Mouse (Mus musculus) brain, embryonic 18.5 days (tissue): ENCODE data around the gene H1f0.

Experiments
- DNase-seq: peaks from one replicate; pipeline ENCODE4 v3.0.0-alpha.2; 2012; ENCODE audit warnings: low read depth, low spot score

The H1f0 gene

DNA sequence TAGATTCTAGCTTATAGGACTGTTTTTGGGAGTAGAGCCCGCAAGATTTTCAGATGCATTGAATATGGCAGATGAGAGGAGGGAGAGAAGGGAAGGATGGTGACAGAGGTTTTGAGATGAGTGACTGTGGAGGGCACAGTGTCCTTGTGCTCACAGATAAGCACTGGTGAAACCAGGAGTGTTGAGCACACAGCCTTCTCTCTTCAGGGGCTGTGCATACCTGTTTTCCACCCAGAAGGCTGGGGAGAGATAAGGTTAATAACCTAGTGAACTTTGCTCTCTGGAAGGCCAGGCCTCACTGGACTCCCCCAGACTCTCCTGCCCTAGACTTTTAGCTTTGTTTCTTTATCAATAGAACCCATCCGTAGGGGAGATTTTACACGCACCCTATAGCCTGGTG lies 40.2 kb downstream of the H1f0 start:
- DNase-seq, result no peak

DNA sequence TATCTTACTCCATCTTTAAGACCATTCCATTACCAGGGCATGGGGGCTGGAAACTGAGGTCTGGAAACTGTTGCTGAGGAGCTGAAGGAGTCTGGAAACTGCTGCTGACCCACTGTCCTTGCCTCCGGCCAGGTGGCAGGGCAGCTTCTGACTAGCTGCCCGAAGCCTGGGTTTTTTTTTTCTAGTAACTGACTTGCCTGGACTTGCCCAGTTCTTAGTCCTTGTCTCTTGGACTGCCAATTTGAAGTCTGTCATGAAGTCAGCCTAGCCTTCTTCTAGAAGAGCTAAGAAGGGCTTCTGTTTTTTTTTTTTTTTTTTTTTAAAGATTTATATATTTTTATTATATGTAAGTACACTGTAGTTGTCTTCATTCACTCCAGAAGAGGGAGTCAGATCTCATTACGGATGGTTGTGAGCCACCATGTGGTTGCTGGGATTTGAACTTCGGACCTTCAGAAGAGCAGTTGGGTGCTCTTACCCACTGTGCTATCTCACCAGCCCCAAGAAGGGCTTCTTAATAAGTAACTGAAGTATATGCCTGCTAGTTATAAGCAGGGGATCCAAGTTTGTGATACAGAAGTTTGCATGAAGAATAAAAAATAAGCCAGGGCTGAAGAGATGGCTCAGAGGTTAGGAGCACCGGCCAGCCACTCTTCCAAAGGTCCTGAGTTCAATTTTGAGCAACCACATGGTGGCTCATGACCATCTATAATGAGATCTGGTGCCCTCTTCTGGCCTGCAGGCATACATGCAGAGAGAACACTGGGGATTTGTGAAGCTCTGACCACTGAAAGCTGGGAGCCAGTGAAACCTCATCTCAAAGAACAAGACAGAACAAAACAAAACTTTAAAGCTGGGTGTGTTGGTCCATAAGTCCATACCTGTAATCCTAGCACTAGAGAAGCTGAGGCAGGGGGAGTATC lies 43.1 kb downstream of the H1f0 start:
- DNase-seq, result no peak

DNA sequence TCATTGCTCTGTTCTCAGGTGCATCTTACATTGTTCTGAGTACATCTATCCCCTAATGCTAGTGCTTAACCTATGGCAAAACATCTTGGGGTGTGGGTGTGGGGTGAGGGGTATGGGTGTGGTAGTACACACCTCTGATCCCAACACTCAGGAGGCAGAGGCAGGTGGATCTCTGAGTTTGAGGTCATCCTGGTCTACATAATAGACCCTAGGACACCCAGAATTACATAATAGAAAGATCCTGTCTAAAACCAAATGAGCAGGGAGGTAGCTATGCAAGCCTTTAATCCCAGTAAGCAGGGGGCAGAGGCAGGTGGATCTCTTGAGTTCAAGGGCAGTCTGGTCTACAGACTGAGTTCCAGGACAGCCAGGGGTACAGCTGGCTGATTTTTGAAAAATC lies 45.5 kb downstream of the H1f0 start:
- DNase-seq, result no peak

DNA sequence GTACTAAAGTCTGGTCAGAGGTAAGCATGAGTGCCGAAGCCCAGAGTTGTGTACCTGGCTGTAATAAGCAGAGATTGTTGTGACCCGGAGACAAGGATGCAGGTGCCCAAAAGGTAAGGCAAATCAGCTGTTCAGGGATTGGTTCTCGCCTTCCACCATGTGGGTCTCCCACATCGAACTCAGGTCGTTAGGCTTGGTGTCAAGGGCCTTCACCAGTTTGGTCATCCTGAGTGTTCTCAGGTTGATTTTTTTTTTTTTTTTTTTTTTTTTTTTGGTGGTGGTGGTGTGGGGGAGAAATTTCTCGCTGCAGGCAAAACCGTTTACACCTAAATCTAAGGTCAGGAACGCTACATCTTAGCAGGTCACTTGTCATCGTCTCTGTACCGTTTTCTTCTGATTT lies 46.2 kb downstream of the H1f0 start:
- no peak for DNase-seq

DNA sequence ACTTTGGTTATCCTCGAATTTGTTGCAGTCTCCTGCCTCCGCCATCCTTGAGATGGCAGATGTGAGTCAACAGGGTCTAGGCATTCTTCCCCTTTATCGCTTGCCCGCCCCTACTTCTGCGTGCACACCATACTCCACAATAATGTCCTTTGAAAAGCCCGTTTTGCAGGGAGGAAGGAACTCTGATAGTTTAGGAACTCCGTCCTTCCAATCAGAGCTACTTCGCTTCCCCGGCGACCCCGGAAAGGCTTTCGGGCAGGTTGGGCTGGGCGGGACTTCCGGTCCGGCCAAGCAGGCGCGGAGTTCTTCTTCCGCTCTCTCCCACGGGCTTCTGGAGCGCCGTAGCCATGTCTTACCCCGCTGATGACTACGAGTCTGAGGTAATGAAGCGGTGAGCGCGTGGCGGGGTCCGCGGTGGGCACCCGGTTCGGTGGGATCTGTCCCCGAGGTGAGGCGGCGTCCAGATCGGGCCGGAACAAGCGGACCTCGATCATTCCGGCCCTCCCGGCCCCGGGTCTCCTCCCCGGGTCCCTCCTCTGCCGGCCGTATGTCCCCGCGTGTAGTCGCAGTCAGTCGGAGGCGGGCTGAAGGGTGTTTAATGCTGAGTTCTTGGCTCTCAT lies 46.8 kb downstream of the H1f0 start, which contains the start of gene Eif3l:
TSS of gene Eif3l (plus strand) at position 267 of the 620 bp plus-strand sequence.
- peak; percentile 77 for DNase-seq

DNA sequence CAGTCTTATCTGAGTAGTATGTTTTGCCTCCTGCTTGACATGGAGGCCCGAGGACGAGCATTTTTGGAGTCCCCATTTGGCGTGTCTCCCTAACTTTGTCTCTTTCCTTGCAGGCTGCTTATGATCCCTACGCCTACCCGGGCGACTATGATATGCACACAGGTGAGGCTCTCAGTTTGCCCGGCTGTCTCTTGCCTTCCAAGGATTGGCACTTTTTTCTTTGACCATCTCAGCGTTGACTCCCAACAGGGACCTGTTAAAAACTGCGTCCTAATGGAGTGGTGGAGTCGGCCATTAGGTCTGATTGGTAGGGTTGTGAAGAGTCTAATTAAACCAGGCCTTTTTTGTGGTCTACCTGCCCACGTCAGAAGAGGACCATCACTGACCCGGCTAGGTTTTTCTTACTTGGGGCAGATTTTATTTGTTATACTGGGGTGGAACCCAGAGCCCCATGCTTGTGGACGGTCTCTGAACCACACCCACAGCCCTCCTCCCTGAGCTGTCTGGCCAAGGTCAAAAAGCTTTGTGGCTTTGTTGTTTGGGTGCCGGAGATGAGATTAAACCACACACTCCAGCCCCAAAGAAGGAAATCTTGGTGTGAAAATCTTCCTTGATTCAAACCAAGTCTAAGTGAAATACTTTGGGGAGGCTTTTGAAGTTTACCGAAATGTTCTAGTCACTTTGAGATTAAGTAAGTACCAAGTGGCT lies 47.6 kb downstream of the H1f0 start:
- DNase-seq, result no peak

DNA sequence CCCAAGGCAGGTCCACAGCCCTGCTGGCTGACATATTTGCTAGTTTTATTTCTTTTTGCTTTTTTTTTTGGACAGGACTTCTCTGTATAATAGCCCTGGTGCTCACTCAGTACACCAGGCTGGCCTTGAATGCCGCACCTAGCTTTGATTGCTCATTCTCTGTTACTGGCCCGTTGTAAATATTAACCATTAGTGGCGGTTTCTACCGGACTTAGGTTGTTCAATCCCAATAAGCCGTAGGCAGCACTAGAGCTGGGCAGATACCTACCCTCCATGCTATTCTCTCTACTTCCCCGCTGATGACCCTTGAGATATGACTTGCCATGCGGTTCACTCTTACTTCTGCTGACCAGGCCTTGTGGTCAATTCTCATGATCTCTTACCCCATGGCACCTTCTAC lies 51.3 kb downstream of the H1f0 start:
- DNase-seq, result no peak
